Mouse (Mus musculus): ENCODE results near the gene Acsl5. TPM values are rescaled to one million over a fixed set of nuclear protein-coding genes. Genes with fewer than 3 reads are reported as not detected.
A peak's percentile ranks its signal among the peaks of the same experiment; 100 is the strongest.

Gene Acsl5
- total RNA-seq, 2 experiments from 2014 or later = 6.2 to 12.6 TPM

GRCm38 (mm10) chr19:55239766-55240426 lies 11.8 kb upstream of the Acsl5 start:
- no peak for DNase-seq

- DNase-seq = no peak
Measured at GRCm38 (mm10) chr19:55241186-55241645, 10.5 kb upstream of the Acsl5 start, which contains the start of gene Gucy2g. Gene Gucy2g (minus strand): TSS chr19:55241236.

- DNase-seq = peak; percentile 48
Measured at GRCm38 (mm10) chr19:55244791-55245231, 6.9 kb upstream of the Acsl5 start.

GRCm38 (mm10) chr19:55247563-55247962 lies 4.2 kb upstream of the Acsl5 start:
- no peak for DNase-seq

- no peak for DNase-seq
Measured at GRCm38 (mm10) chr19:55247991-55248520, 3.7 kb upstream of the Acsl5 start.

- no peak for DNase-seq
Measured at GRCm38 (mm10) chr19:55250451-55250850, 1.3 kb upstream of the Acsl5 start.

GRCm38 (mm10) chr19:55253239-55253569 lies 1.5 kb downstream of the Acsl5 start:
- no peak for DNase-seq

GRCm38 (mm10) chr19:55253570-55254441 lies 2.1 kb downstream of the Acsl5 start:
- peak; percentile 45 for DNase-seq

- DNase-seq = no peak
Measured at GRCm38 (mm10) chr19:55254513-55255016, 2.8 kb downstream of the Acsl5 start.

GRCm38 (mm10) chr19:55256156-55256555 lies 4.4 kb downstream of the Acsl5 start:
- DNase-seq = no peak

- no peak for DNase-seq
Measured at GRCm38 (mm10) chr19:55257656-55258375, 6.1 kb downstream of the Acsl5 start.

GRCm38 (mm10) chr19:55258514-55258913 lies 6.8 kb downstream of the Acsl5 start:
- no peak for DNase-seq

GRCm38 (mm10) chr19:55260389-55261184 lies 8.8 kb downstream of the Acsl5 start:
- no peak for DNase-seq

- no peak for DNase-seq
Measured at GRCm38 (mm10) chr19:55265269-55265668, 13.5 kb downstream of the Acsl5 start.

GRCm38 (mm10) chr19:55266786-55267185 lies 15.0 kb downstream of the Acsl5 start:
- DNase-seq = no peak

- DNase-seq = no peak
Measured at GRCm38 (mm10) chr19:55268150-55268549, 16.4 kb downstream of the Acsl5 start.

GRCm38 (mm10) chr19:55269051-55269450 lies 17.3 kb downstream of the Acsl5 start:
- DNase-seq = no peak

- DNase-seq = no peak
Measured at GRCm38 (mm10) chr19:55271448-55271847, 19.7 kb downstream of the Acsl5 start.

- no peak for DNase-seq
Measured at GRCm38 (mm10) chr19:55273340-55273739, 21.6 kb downstream of the Acsl5 start.

- DNase-seq = no peak
Measured at GRCm38 (mm10) chr19:55276100-55276499, 24.4 kb downstream of the Acsl5 start.

- no peak for DNase-seq
Measured at GRCm38 (mm10) chr19:55276770-55277169, 25.0 kb downstream of the Acsl5 start.

All from gastrocnemius, postnatal 10 days (tissue).